Mouse (Mus musculus) splenic B cell, adult 2 months (primary cell): ENCODE data around the gene Npepps.

Source experiments
- DNase-seq: peaks from one replicate; pipeline ENCODE4 v3.0.0-alpha.2; 2011; ENCODE audit warnings: low read depth, low spot score
- H3K27me3 ChIP-seq: 2 replicates; pipeline ENCODE4 v1.6.1; 2012; ENCODE audit warnings: mild to moderate bottlenecking, low read length, moderate library complexity, mixed read lengths; ENCODE audit not compliant: control insufficient read depth, poor library complexity, insufficient read depth, severe bottlenecking
- H3K36me3 ChIP-seq: 2 replicates; pipeline ENCODE4 v1.6.1; 2012; ENCODE audit warnings: mild to moderate bottlenecking, low read length, moderate library complexity, mixed read lengths; ENCODE audit not compliant: control insufficient read depth, poor library complexity, insufficient read depth, severe bottlenecking

Gene Npepps

GRCm38 (mm10) chr11:97160341-97160740 lies 120.1 kb downstream of the Npepps start:
- Histone ChIP-seq H3K27me3 (no peaks in the 10 kb centered on the region), H3K36me3 (peaks cover 14% of the 10 kb centered on the region)
- no peak for DNase-seq

- DNase-seq: no peak
- no peaks in the 10 kb centered on the region for H3K27me3 ChIP-seq
- H3K36me3 ChIP-seq: peaks cover 1% of the 10 kb centered on the region; the same call in 1 of the 2 replicates
Measured at GRCm38 (mm10) chr11:97156999-97157398, 123.4 kb downstream of the Npepps start.
